Mouse (Mus musculus): ENCODE measurements at regions not wholly inside any gene's neighbourhood (a gene's known extent, or its start where the extent isn't known, plus 50 kb on each side); places are given as distances from the start of the nearest gene placed in this dataset.

GRCm38 (mm10) chr13:19517938-19518777, 101.6 kb downstream of the Epdr1 start:
- TF ChIP-seq TCF12 (IDR thresholded peaks at IDR 0.05; ENCODE audit: low read depth, low read length): peak; percentile 60; the same call in 1 of the 2 replicates
- peak; percentile 53; the same call in 1 of the 2 replicates for TF ChIP-seq BHLHE40 (IDR thresholded peaks at IDR 0.05; ENCODE audit: low read depth, low read length)
- peak; percentile 85 for TF ChIP-seq EP300 (IDR thresholded peaks at IDR 0.05; ENCODE audit: low read length)
- no peak for TF ChIP-seq CTCF (conservative IDR thresholded peaks at IDR 0.05 in 1 of 2, IDR thresholded peaks at IDR 0.05 in 1 of 2; ENCODE audit: low read depth in 2 of 2, low read length in 2 of 2)
- no peak for TF ChIP-seq POLR2A (IDR thresholded peaks at IDR 0.05; ENCODE audit: low read depth, low read length)
- TF ChIP-seq USF1 (IDR thresholded peaks at IDR 0.05; ENCODE audit: low read depth, low read length): no peak
- TF ChIP-seq SMC3 (IDR thresholded peaks at IDR 0.05; ENCODE audit: low read depth, low read length): no peak
- no peak for TF ChIP-seq RAD21 (IDR thresholded peaks at IDR 0.05; ENCODE audit: low read depth, low read length)
- TF ChIP-seq IRF4 (IDR thresholded peaks at IDR 0.05; ENCODE audit: low read depth, low read length): peak; percentile 95
- TF ChIP-seq CHD1 (IDR thresholded peaks at IDR 0.05; ENCODE audit: low read depth, low read length): no peak
- 0 out of 2 replicates have a peak, but pooled peaks have one; percentile 60 for TF ChIP-seq MAFK (IDR thresholded peaks at IDR 0.05; ENCODE audit: insufficient replicate concordance, low read length)

Data from CH12.LX (cell line).